25 mouse cellular contexts compared by ENCODE assay signal in the genomic region with DNA sequence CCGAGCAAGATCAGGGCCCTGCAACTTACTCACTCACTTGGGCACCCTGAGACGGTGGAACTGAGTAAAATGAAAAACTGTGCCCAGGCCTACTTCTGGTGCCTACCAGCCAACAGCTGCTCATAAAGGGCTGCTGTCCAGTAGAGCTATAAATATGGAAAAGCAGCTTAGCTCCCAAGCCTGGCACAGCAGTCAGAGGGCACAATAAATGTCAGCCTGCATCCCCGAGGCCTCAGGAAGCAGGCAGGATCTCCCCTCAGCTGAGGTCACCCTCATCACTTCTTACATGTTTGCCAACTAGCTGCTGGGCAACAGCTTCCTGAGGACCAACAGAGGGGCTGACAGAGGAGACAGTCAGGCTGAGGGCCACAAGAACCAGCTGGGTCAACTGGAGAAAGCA. TPM values are rescaled to one million over a fixed set of nuclear protein-coding genes. Genes with fewer than 3 reads are reported as not detected.
DNase-seq lines count a peak whose midpoint lies in the region; ATAC-seq lines count a peak whose summit lies in the region.
"Had no signal": no experiment of that assay in that cellular context is flagged by ENCODE, and none has a peak within 500 bp of the region (broad histone marks: within the 10 kb centered on the region; RNA-seq: fewer than 3 reads in every experiment).

No protein-coding gene starts in this region.

- H3K27ac ChIP-seq in hindbrain, embryonic 10.5 days: peak overlapping the region; percentile 78; the same call in 1 of the 2 replicates
- no peak overlapping the region for H3K27ac ChIP-seq in hindbrain, embryonic 14.5 days
- H3K27ac ChIP-seq: embryonic facial prominence, embryonic 10.5 days; embryonic facial prominence, embryonic 13.5 days; forebrain, embryonic 13.5 days; heart, embryonic 15.5 days; hindbrain, embryonic 15.5 days had no signal

- peaks cover 18% of the 10 kb centered on the region for H3K36me3 ChIP-seq in hindbrain, embryonic 10.5 days
- 0 out of 2 replicates have a peak, but pooled peaks cover 8% of the 10 kb centered on the region for H3K36me3 ChIP-seq in hindbrain, embryonic 14.5 days (replicated peaks; ENCODE audit: control insufficient read depth, insufficient read depth)
- H3K36me3 ChIP-seq: heart, embryonic 12.5 days; heart, embryonic 15.5 days; hindbrain, embryonic 15.5 days had no signal

- DNase-seq in gastrocnemius, adult 18-20 months (ENCODE audit: low spot score): peak; percentile 68
- DNase-seq in gastrocnemius, postnatal 10 days: no peak
- no peak for DNase-seq in hindbrain, embryonic 10.5 days (ENCODE audit: low spot score)
- DNase-seq in hindbrain, embryonic 14.5 days (ENCODE audit: low spot score): no peak
- DNase-seq in retina, adult 2 months (ENCODE audit: low read depth, low spot score): peak; percentile 40
- DNase-seq in retina, postnatal 1 day: no peak
- DNase-seq in skeletal muscle tissue, adult 2 months (ENCODE audit: low read depth, low spot score): peak; percentile 76
- no peak for DNase-seq in spleen, adult 12 weeks (ENCODE audit: low spot score)
- DNase-seq: adrenal gland, adult 2 months; adrenal gland, postnatal 14 days; cerebellum, adult 18-20 months; cerebellum, adult 9-11 months; cerebellum, postnatal 36 days; embryo, embryonic 11 days; forebrain, postnatal 0 days; heart, postnatal 36 days had no signal

- WGBS in hindbrain, embryonic 10.5 days: 86% methylated on average over 3 of the region's 3 CpGs
- WGBS in hindbrain, embryonic 14.5 days: 77% methylated on average over 3 of the region's 3 CpGs

- peaks cover 54% of the 10 kb centered on the region for H3K4me1 ChIP-seq in hindbrain, embryonic 10.5 days (replicated peaks)
- H3K4me1 ChIP-seq in hindbrain, embryonic 14.5 days (replicated peaks; ENCODE audit: control insufficient read depth, insufficient read depth, low read length): 0 out of 2 replicates have a peak, but pooled peaks cover 9% of the 10 kb centered on the region
- H3K4me1 ChIP-seq: embryonic facial prominence, embryonic 13.5 days had no signal

- no peak for ATAC-seq in hindbrain, embryonic 14.5 days (ENCODE audit: low FRiP score)
- ATAC-seq: CD4-positive, CD25-positive, alpha-beta regulatory T cell, adult 4 months; forebrain, embryonic 13.5 days; forebrain, postnatal 0 days; intestine, postnatal 0 days had no signal

- no peaks in the 10 kb centered on the region for H3K9me3 ChIP-seq in hindbrain, embryonic 10.5 days
- no peaks in the 10 kb centered on the region for H3K9me3 ChIP-seq in hindbrain, embryonic 14.5 days (ENCODE audit: control insufficient read depth, low read length)
- H3K9me3 ChIP-seq: embryonic facial prominence, embryonic 10.5 days; embryonic facial prominence, embryonic 13.5 days; forebrain, embryonic 13.5 days; heart, embryonic 12.5 days; heart, embryonic 15.5 days; hindbrain, embryonic 15.5 days had no signal

- no peak overlapping the region for H3K4me2 ChIP-seq in hindbrain, embryonic 14.5 days (replicated peaks)
- H3K4me2 ChIP-seq: embryonic facial prominence, embryonic 13.5 days; forebrain, embryonic 13.5 days; heart, embryonic 12.5 days; heart, embryonic 15.5 days; hindbrain, embryonic 15.5 days had no signal

- H3K9ac ChIP-seq in hindbrain, embryonic 14.5 days: no peak overlapping the region
- H3K9ac ChIP-seq: embryonic facial prominence, embryonic 13.5 days; forebrain, embryonic 13.5 days; forebrain, postnatal 0 days; heart, embryonic 12.5 days; heart, embryonic 15.5 days; hindbrain, embryonic 15.5 days had no signal

- no peaks in the 10 kb centered on the region for H3K27me3 ChIP-seq in hindbrain, embryonic 10.5 days (ENCODE audit: insufficient read depth, poor library complexity, severe bottlenecking)
- H3K27me3 ChIP-seq in hindbrain, embryonic 14.5 days (ENCODE audit: control insufficient read depth, insufficient read depth, low read length): no peaks in the 10 kb centered on the region
- H3K27me3 ChIP-seq: embryonic facial prominence, embryonic 13.5 days; forebrain, embryonic 13.5 days; heart, embryonic 12.5 days; heart, embryonic 15.5 days; hindbrain, embryonic 15.5 days had no signal

- no peak overlapping the region for H3K4me3 ChIP-seq in hindbrain, embryonic 10.5 days
- no peak overlapping the region for H3K4me3 ChIP-seq in hindbrain, embryonic 14.5 days (replicated peaks; ENCODE audit: low read length)
- H3K4me3 ChIP-seq: embryonic facial prominence, embryonic 10.5 days; embryonic facial prominence, embryonic 13.5 days; erythroblast, embryonic 14.5 days; forebrain, embryonic 13.5 days; heart, embryonic 12.5 days; heart, embryonic 15.5 days; hindbrain, embryonic 15.5 days had no signal

RNA-seq across cellular contexts. Expression of gene Itpk1, which starts 27.6 kb away (rescaled TPM):
- 1 to 10 TPM; 6.5 to 7.4 TPM for total RNA-seq in gastrocnemius, adult 18-20 months (2021)
- 1 to 10 TPM; 5.6 to 6.0 TPM for total RNA-seq in gastrocnemius, postnatal 10 days (2021)
- 20.5 and 29.2 TPM in 2 replicates for polyA plus RNA-seq in hindbrain, embryonic 10.5 days (2016; fragmentation: Nextera tagmentation; extraction: Ambion mirVana)
- 31.6 and 35.0 TPM in 2 replicates for polyA plus RNA-seq in hindbrain, embryonic 14.5 days (2014; fragmentation: Nextera tagmentation; extraction: Ambion mirVana)

Comparison
In these comparisons a context has a peak if more than half of its experiments do, and no peak if none do; other contexts are left out.
1. DNase-seq: peak in gastrocnemius, adult 18-20 months (single experiment), retina, adult 2 months (single experiment) and skeletal muscle tissue, adult 2 months (single experiment); none in gastrocnemius, postnatal 10 days (single experiment), hindbrain, embryonic 10.5 days (single experiment), hindbrain, embryonic 14.5 days (single experiment), retina, postnatal 1 day (single experiment) and spleen, adult 12 weeks (single experiment).